ENCODE assay signal across 19 mouse cellular contexts in the genomic region with DNA sequence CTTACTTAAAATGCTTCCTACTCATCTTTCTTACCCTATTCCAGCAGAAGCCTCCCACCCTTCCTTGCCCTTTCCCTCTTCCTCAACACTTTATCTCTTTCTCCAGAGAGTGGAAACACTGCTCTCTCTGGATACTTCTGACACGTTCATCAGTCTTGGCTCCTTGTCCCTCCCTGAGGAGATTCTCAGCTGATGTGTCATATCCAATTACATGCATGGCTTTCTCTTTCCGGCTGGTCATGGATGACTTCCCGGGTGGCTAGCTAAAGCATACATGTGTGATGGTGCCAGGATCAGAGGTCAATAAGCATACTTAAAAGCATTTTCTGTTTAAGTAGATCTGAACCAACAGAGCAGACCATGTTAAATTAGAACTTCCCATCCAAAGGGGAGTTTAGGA.
A peak's percentile ranks its signal among the peaks of the same experiment; 100 is the strongest.
DNase-seq lines count a peak whose midpoint lies in the region; ATAC-seq lines count a peak whose summit lies in the region.
"Had no signal": no experiment of that assay in that cellular context is flagged by ENCODE, and none has a peak within 500 bp of the region (broad histone marks: within the 10 kb centered on the region; RNA-seq: fewer than 3 reads in every experiment).

No protein-coding gene starts in this region.

- H3K27me3 ChIP-seq in hindbrain, embryonic 16.5 days (replicated peaks; ENCODE audit: control insufficient read depth, insufficient read depth, low read length): no peaks in the 10 kb centered on the region
- no peaks in the 10 kb centered on the region for H3K27me3 ChIP-seq in hindbrain, embryonic 13.5 days
- no peaks in the 10 kb centered on the region for H3K27me3 ChIP-seq in neural tube, embryonic 11.5 days (ENCODE audit: control insufficient read depth, insufficient read depth, low read length)
- H3K27me3 ChIP-seq: heart, embryonic 12.5 days; liver, embryonic 13.5 days; neural tube, embryonic 13.5 days had no signal

- no peak overlapping the region for H3K4me3 ChIP-seq in hindbrain, embryonic 16.5 days (ENCODE audit: low read length)
- H3K4me3 ChIP-seq in hindbrain, embryonic 13.5 days: no peak overlapping the region
- no peak overlapping the region for H3K4me3 ChIP-seq in neural tube, embryonic 11.5 days (ENCODE audit: low read depth, low read length)
- H3K4me3 ChIP-seq: erythroblast, embryonic 14.5 days; heart, embryonic 12.5 days; liver, embryonic 13.5 days; neural tube, embryonic 13.5 days had no signal

- H3K9me3 ChIP-seq in hindbrain, embryonic 16.5 days (ENCODE audit: control insufficient read depth, low read length): no peaks in the 10 kb centered on the region
- no peaks in the 10 kb centered on the region for H3K9me3 ChIP-seq in hindbrain, embryonic 13.5 days
- no peaks in the 10 kb centered on the region for H3K9me3 ChIP-seq in neural tube, embryonic 11.5 days (ENCODE audit: control insufficient read depth, low read length)
- H3K9me3 ChIP-seq: G1E; heart, embryonic 12.5 days; neural tube, embryonic 13.5 days had no signal

- 40% methylated on average over 3 of the region's 3 CpGs for WGBS in hindbrain, embryonic 16.5 days
- WGBS in hindbrain, embryonic 13.5 days: 37% methylated on average over 3 of the region's 3 CpGs
- WGBS in neural tube, embryonic 11.5 days: 52% methylated on average over 3 of the region's 3 CpGs

- ATAC-seq in hindbrain, embryonic 16.5 days: peak; percentile 61
- no peak for ATAC-seq in hindbrain, embryonic 13.5 days (ENCODE audit: low FRiP score)
- no peak for ATAC-seq in neural tube, embryonic 11.5 days (ENCODE audit: insufficient read depth, low FRiP score, low TSS enrichment)
- ATAC-seq in frontal cortex, adult (ENCODE audit: low TSS enrichment): no peak

- DNase-seq in neural tube, embryonic 11.5 days (ENCODE audit: low spot score): peak; percentile 13
- no peak for DNase-seq in neural tube, embryonic 10.5 days (ENCODE audit: extremely low spot score, low spot score)
- DNase-seq in cerebellum, postnatal 14 days: peak; percentile 74 to 88
- no peak for DNase-seq in urinary bladder, postnatal 4 days (ENCODE audit: low spot score in 2 of 2)
- DNase-seq in adrenal gland, postnatal 4 days (ENCODE audit: low spot score in 2 of 2): no peak
- DNase-seq: adrenal gland, postnatal 36 days; gastrocnemius, postnatal 25 days; kidney, adult 9 months; liver, embryonic 13.5 days; lung, postnatal 10 days had no signal

- no peaks in the 10 kb centered on the region for H3K36me3 ChIP-seq in hindbrain, embryonic 16.5 days (ENCODE audit: control insufficient read depth, insufficient read depth, low read length)
- no peaks in the 10 kb centered on the region for H3K36me3 ChIP-seq in hindbrain, embryonic 13.5 days
- no peaks in the 10 kb centered on the region for H3K36me3 ChIP-seq in neural tube, embryonic 11.5 days (ENCODE audit: control insufficient read depth, insufficient read depth, low read length)
- H3K36me3 ChIP-seq: G1E; heart, embryonic 12.5 days; liver, embryonic 13.5 days; neural tube, embryonic 13.5 days had no signal

- no peak overlapping the region for H3K27ac ChIP-seq in hindbrain, embryonic 16.5 days (ENCODE audit: low read depth, low read length)
- H3K27ac ChIP-seq in hindbrain, embryonic 13.5 days: no peak overlapping the region
- H3K27ac ChIP-seq in neural tube, embryonic 11.5 days (ENCODE audit: low read depth, low read length): no peak overlapping the region
- H3K27ac ChIP-seq: hindbrain, embryonic 14.5 days; liver, embryonic 13.5 days; neural tube, embryonic 13.5 days had no signal

- H3K9ac ChIP-seq in hindbrain, embryonic 16.5 days (ENCODE audit: low read depth, low read length): no peak overlapping the region
- no peak overlapping the region for H3K9ac ChIP-seq in hindbrain, embryonic 13.5 days
- no peak overlapping the region for H3K9ac ChIP-seq in neural tube, embryonic 11.5 days (ENCODE audit: low read length)
- H3K9ac ChIP-seq: heart, embryonic 12.5 days; hindbrain, embryonic 14.5 days; liver, embryonic 13.5 days; neural tube, embryonic 13.5 days had no signal

- H3K4me1 ChIP-seq in hindbrain, embryonic 16.5 days (ENCODE audit: control insufficient read depth, insufficient read depth, low read depth, low read length): no peaks in the 10 kb centered on the region
- H3K4me1 ChIP-seq in hindbrain, embryonic 13.5 days (replicated peaks): no peaks in the 10 kb centered on the region
- no peaks in the 10 kb centered on the region for H3K4me1 ChIP-seq in neural tube, embryonic 11.5 days (ENCODE audit: control insufficient read depth, insufficient read depth, low read length)
- H3K4me1 ChIP-seq: heart, embryonic 12.5 days; liver, embryonic 13.5 days; neural tube, embryonic 13.5 days had no signal

- no peak overlapping the region for H3K4me2 ChIP-seq in hindbrain, embryonic 16.5 days (ENCODE audit: low read length)
- no peak overlapping the region for H3K4me2 ChIP-seq in hindbrain, embryonic 13.5 days
- H3K4me2 ChIP-seq in neural tube, embryonic 11.5 days (ENCODE audit: low read depth): no peak overlapping the region
- H3K4me2 ChIP-seq: heart, embryonic 12.5 days; hindbrain, embryonic 14.5 days; liver, embryonic 13.5 days; midbrain, embryonic 11.5 days; neural tube, embryonic 13.5 days had no signal

Comparison
In these comparisons a context has a peak if more than half of its experiments do, and no peak if none do; other contexts are left out.
1. DNase-seq: peak in neural tube, embryonic 11.5 days (single experiment) and cerebellum, postnatal 14 days (2 of 2); none in neural tube, embryonic 10.5 days (single experiment), urinary bladder, postnatal 4 days (0 of 2) and adrenal gland, postnatal 4 days (0 of 2).